Comparison of ENCODE assay signal across 8 mouse cellular contexts in the genomic region with DNA sequence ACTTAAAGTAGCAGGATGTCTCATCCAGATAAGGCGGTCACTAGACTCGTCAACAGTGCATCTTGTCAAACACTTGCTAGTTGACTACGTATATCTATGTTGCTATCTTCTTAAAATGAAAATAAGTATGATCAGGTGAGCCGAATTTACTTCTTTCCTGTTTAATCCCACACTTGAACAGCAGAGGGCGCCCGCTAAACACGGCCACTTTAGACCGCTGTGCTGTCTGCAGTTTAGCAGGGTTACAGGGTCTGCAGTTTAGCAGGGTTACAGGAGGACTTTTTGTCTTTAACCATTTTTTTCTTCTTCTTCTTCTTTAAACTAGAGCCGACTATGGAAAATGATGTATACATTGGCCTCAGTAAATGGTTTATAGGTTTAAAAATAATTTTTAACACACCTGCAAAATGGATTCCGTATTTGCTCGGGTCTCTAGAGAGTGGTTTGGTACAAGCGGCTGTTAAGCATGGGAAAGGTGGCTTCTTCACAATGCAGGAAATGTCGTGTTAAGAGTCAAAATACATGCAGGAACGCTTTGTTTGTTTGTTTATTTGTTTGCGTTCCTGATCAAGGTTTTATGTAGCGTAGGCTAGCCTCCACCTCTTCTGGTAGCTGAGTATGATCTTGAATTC.
DNase-seq lines count a peak whose midpoint lies in the region; ATAC-seq and TF ChIP-seq lines count a peak whose summit lies in the region.

No protein-coding gene starts in this region.

- no peak overlapping the region for H3K27ac ChIP-seq in lung, postnatal 0 days (ENCODE audit: low read length)

- H3K4me3 ChIP-seq in lung, postnatal 0 days (ENCODE audit: low read depth, low read length): no peak overlapping the region

- no peak for TF ChIP-seq EP300 in lung, postnatal 0 days (IDR thresholded peaks at IDR 0.05)

- DNase-seq in CD4-positive, CD25-positive, alpha-beta regulatory T cell, adult 2 months (ENCODE audit: low read depth, low spot score): peak; percentile 17
- peak; percentile 65 for DNase-seq in NIH3T3 (ENCODE audit: low read depth)
- peak; percentile 59 to 80 for DNase-seq in cerebellum, postnatal 25 days
- peak; percentile 62 to 87 for DNase-seq in frontal cortex, postnatal 36 days (ENCODE audit: low spot score in 2 of 2)
- DNase-seq in layer of hippocampus, adult 9-10 months (ENCODE audit: low spot score): peak; percentile 50
- DNase-seq in lung, postnatal 0 days (ENCODE audit: low spot score): peak; percentile 28
- DNase-seq in right cerebral cortex, postnatal 10 days (ENCODE audit: low spot score in 2 of 2): peak; percentile 70 to 82

- H3K4me2 ChIP-seq in lung, postnatal 0 days (replicated peaks; ENCODE audit: low read depth, low read length): no peak overlapping the region

- no peak overlapping the region for H3K9ac ChIP-seq in lung, postnatal 0 days (replicated peaks; ENCODE audit: low read depth)

- 46% methylated on average over 16 of the region's 16 CpGs for WGBS in lung, postnatal 0 days

- no peaks in the 10 kb centered on the region for H3K36me3 ChIP-seq in lung, postnatal 0 days (ENCODE audit: insufficient read depth, low read length)

- ATAC-seq in CD4-positive, CD25-positive, alpha-beta regulatory T cell, adult 4 months: no peak
- no peak for ATAC-seq in lung, postnatal 0 days

- H3K27me3 ChIP-seq in lung, postnatal 0 days (replicated peaks; ENCODE audit: insufficient read depth, low read length): no peaks in the 10 kb centered on the region

- TF ChIP-seq CTCF in lung, postnatal 0 days (IDR thresholded peaks at IDR 0.05): peak; percentile 72

- no peaks in the 10 kb centered on the region for H3K9me3 ChIP-seq in lung, postnatal 0 days (ENCODE audit: low read length)

- H3K4me1 ChIP-seq in lung, postnatal 0 days (ENCODE audit: insufficient read depth, low read depth, low read length): no peaks in the 10 kb centered on the region

Comparison
In these comparisons a context has a peak if more than half of its experiments do, and no peak if none do; other contexts are left out.
1. DNase-seq: peak in every context shown above with its lines; median percentile 76 in right cerebral cortex, postnatal 10 days; 74 in frontal cortex, postnatal 36 days; 70 in cerebellum, postnatal 25 days; 65 in NIH3T3; 50 in layer of hippocampus, adult 9-10 months; 28 in lung, postnatal 0 days; 17 in CD4-positive, CD25-positive, alpha-beta regulatory T cell, adult 2 months.